Mouse (Mus musculus) lung, postnatal 0 days (tissue): ENCODE results near the gene Rab8b.

Experiments
- CTCF ChIP-seq: IDR thresholded peaks from 2 replicates; pipeline ENCODE4 v1.5.1; 2016; ENCODE audit warnings: antibody characterized with exemption, mild to moderate bottlenecking
- EP300 ChIP-seq: IDR thresholded peaks from 2 replicates; pipeline ENCODE4 v1.6.1; 2016; ENCODE audit warnings: antibody characterized with exemption, mild to moderate bottlenecking, control low read depth

DNA sequence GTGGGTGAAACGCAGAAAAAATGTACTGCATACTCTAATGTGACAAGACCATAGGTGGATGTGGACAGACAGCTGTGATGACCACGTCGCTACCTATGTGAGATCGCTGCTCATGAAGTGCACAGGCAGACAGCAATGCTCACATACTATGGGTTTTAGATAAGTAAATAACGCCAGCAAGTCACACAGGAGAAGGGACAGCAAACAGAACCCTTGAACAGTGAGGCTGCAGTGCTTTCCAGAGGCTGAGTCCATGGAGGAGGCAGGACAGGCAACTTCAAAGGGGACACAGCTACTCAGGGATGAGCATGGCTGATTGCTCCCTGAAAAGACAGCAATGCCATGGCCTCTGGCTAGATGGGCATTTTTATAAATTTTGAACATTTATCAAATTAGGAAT lies 72.7 kb downstream of the Rab8b start:
- no peak for TF ChIP-seq CTCF
- TF ChIP-seq EP300: no peak
